Mouse (Mus musculus) neural tube, embryonic 14.5 days (tissue): ENCODE results near the gene Gsn. TPM values are rescaled to one million over a fixed set of nuclear protein-coding genes. Genes with fewer than 3 reads are reported as not detected.
A peak's percentile ranks its signal among the peaks of the same experiment; 100 is the strongest.

Experiments used
- ATAC-seq: fragments of 200-750 bp; cut with Nextera tagmentation; 2 replicates; pipeline ENCODE4 v1.8.0; 2017; ENCODE audit warnings: low read depth, mild to moderate bottlenecking, moderate TSS enrichment, moderate library complexity
- H3K27ac ChIP-seq: fragments of 300-500 bp; sonication (generic); 2 replicates; pipeline ENCODE4 v1.5.1; 2014; ENCODE audit warnings: low read depth, mild to moderate bottlenecking, control low read depth, low read length, moderate library complexity, mixed read lengths
- H3K27me3 ChIP-seq: fragments of 300-500 bp; sonication (generic); 2 replicates; pipeline ENCODE4 v1.6.1; 2014; ENCODE audit warnings: low read length; ENCODE audit not compliant: control insufficient read depth, insufficient read depth
- H3K36me3 ChIP-seq: fragments of 300-500 bp; sonication (generic); 2 replicates; pipeline ENCODE4 v1.6.1; 2014; ENCODE audit warnings: low read length, mixed read lengths; ENCODE audit not compliant: control insufficient read depth, insufficient read depth
- H3K4me1 ChIP-seq: fragments of 300-500 bp; sonication (generic); 2 replicates; pipeline ENCODE4 v1.6.1; 2014; ENCODE audit warnings: low read length; ENCODE audit not compliant: control insufficient read depth, insufficient read depth
- H3K4me2 ChIP-seq: fragments of 300-500 bp; sonication (generic); 2 replicates; pipeline ENCODE4 v1.6.1; 2014; ENCODE audit warnings: mild to moderate bottlenecking, low read depth, low read length, control low read depth
- H3K4me3 ChIP-seq: fragments of 300-500 bp; sonication (generic); 2 replicates; pipeline ENCODE4 v1.5.1; 2014; ENCODE audit warnings: low read depth, low read length, control low read depth, mixed read lengths
- H3K9ac ChIP-seq: fragments of 300-500 bp; sonication (generic); replicated peaks from 2 replicates; pipeline ENCODE4 v1.6.1; 2014; ENCODE audit warnings: low read depth, mild to moderate bottlenecking, control low read depth, low read length, mixed read lengths
- H3K9me3 ChIP-seq: fragments of 300-500 bp; sonication (generic); 2 replicates; pipeline ENCODE4 v1.6.1; 2016; ENCODE audit warnings: low read length; ENCODE audit not compliant: control insufficient read depth
- WGBS: fragments of 180-500 bp; shearing (Covaris S2); extraction: QIAGEN DNeasy Blood & Tissue Kit; methylation state at CpG from one replicate; pipeline ENCODE4 v1.1.7; 2014; 5-methylcytosine and 5-hydroxymethylcytosine counted together
- polyA plus RNA-seq: library from polyadenylated mRNA; unstranded; fragments of >200 nt; fragmentation: Nextera tagmentation; extraction: Ambion mirVana; gene quantifications from 2 replicates; pipeline ENCODE4 v1.2.1, GENCODE M21; 2014

Gene Gsn
- polyA plus RNA-seq, 1 experiment from 2014 or later = 19.3 TPM

DNA sequence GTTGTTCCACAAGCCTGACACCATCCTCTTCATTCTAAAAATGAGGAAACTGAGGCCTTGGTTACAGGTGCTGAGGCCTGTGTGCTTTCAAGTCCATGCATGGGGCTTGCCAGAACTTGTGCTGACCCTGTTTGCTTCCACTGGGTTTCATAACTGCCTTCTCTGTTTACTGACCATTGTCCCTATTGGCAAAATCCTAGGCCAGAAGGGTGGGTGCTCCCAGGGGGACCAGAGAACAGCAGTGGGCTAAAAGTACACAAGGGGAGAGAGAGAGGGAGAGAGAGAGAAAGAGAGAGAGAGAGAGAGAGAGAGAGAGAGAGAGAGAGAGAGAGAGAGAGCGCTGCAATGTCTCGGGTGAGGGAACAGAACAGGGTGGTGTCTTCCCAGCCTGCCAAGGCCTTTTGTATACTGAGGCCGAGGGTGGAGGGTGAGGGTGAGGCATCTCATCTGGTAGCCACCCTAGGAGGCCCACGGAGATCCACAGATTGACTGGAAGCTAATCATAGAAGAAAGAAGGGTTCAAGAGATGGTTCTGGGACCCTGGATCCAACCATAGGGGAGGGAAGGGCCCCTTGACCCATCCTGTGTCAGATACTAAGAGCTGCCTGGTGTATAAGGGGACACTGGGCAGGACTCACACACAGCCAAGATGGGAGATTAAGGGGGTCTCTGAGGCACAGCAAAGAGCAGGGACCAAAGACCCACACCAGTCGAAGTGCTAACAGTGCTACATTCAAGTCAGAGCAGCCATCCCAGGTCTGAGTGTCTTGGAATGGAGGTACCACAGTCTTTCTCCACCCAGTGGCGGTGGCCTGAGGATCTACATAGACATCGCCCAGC is 22.4 kb downstream of the Gsn start:
- H3K36me3 ChIP-seq = no peaks in the 10 kb centered on the region
- no peak overlapping the region for H3K4me3 ChIP-seq
- H3K4me1 ChIP-seq = 0 out of 2 replicates have a peak, but pooled peaks cover 4% of the 10 kb centered on the region
- no peak overlapping the region for H3K4me2 ChIP-seq
- 82% methylated on average over 7 of the region's 7 CpGs for WGBS
- H3K9me3 ChIP-seq = no peaks in the 10 kb centered on the region
- no peak for ATAC-seq
- H3K27me3 ChIP-seq = peaks cover 20% of the 10 kb centered on the region
- no peak overlapping the region for H3K9ac ChIP-seq
- H3K27ac ChIP-seq = no peak overlapping the region

- no peaks in the 10 kb centered on the region for H3K36me3 ChIP-seq
- H3K4me1 ChIP-seq = 0 out of 2 replicates have a peak, but pooled peaks cover 3% of the 10 kb centered on the region
- no peak overlapping the region for H3K27ac ChIP-seq
- H3K9ac ChIP-seq = no peak overlapping the region
- H3K27me3 ChIP-seq = peaks cover 23% of the 10 kb centered on the region
- no peak for ATAC-seq
- H3K4me3 ChIP-seq = no peak overlapping the region
- H3K4me2 ChIP-seq = no peak overlapping the region
- 73% methylated on average over 3 of the region's 3 CpGs for WGBS
- H3K9me3 ChIP-seq = no peaks in the 10 kb centered on the region
Observed at GRCm38 (mm10) chr2:35280001-35280400, 23.8 kb downstream of the Gsn start.

- peak overlapping the region; percentile 38; the same call in 1 of the 2 replicates for H3K4me2 ChIP-seq
- H3K9me3 ChIP-seq = no peaks in the 10 kb centered on the region
- peak overlapping the region; percentile 18; the same call in 1 of the 2 replicates for H3K4me3 ChIP-seq
- peaks cover 23% of the 10 kb centered on the region for H3K27me3 ChIP-seq
- 0 out of 2 replicates have a peak, but pooled peaks cover 3% of the 10 kb centered on the region for H3K4me1 ChIP-seq
- no peak; the same call in 1 of the 2 replicates for ATAC-seq
- H3K27ac ChIP-seq = no peak overlapping the region
- H3K9ac ChIP-seq = no peak overlapping the region
- WGBS = 4% methylated on average over 32 of the region's 32 CpGs
- no peaks in the 10 kb centered on the region for H3K36me3 ChIP-seq
Observed at GRCm38 (mm10) chr2:35282214-35282613, 26.0 kb downstream of the Gsn start.

- 86% methylated on average over 4 of the region's 4 CpGs for WGBS
Observed at GRCm38 (mm10) chr2:35283997-35284396, 27.8 kb downstream of the Gsn start.

GRCm38 (mm10) chr2:35285209-35285608 is 29.0 kb downstream of the Gsn start:
- WGBS = 82% methylated on average over 5 of the region's 5 CpGs
- H3K4me3 ChIP-seq = no peak overlapping the region
- H3K9me3 ChIP-seq = no peaks in the 10 kb centered on the region
- H3K9ac ChIP-seq = no peak overlapping the region
- H3K4me2 ChIP-seq = no peak overlapping the region
- no peak overlapping the region for H3K27ac ChIP-seq
- 0 out of 2 replicates have a peak, but pooled peaks cover 3% of the 10 kb centered on the region for H3K4me1 ChIP-seq
- H3K27me3 ChIP-seq = peaks cover 23% of the 10 kb centered on the region
- H3K36me3 ChIP-seq = no peaks in the 10 kb centered on the region
- ATAC-seq = no peak

More at GRCm38 (mm10) chr2:35283997-35284396, 27.8 kb downstream of the Gsn start:
- H3K4me2 ChIP-seq = no peak overlapping the region
- ATAC-seq = no peak
- H3K27me3 ChIP-seq = peaks cover 23% of the 10 kb centered on the region
- H3K4me3 ChIP-seq = no peak overlapping the region
- H3K27ac ChIP-seq = no peak overlapping the region
- H3K4me1 ChIP-seq = 0 out of 2 replicates have a peak, but pooled peaks cover 3% of the 10 kb centered on the region
- no peak overlapping the region for H3K9ac ChIP-seq
- no peaks in the 10 kb centered on the region for H3K36me3 ChIP-seq
- no peaks in the 10 kb centered on the region for H3K9me3 ChIP-seq

- 92% methylated on average over 12 of the region's 12 CpGs for WGBS
- H3K4me3 ChIP-seq = no peak overlapping the region
- peaks cover 14% of the 10 kb centered on the region for H3K27me3 ChIP-seq
- H3K9me3 ChIP-seq = no peaks in the 10 kb centered on the region
- H3K4me1 ChIP-seq = 0 out of 2 replicates have a peak, but pooled peaks cover 2% of the 10 kb centered on the region
- H3K9ac ChIP-seq = no peak overlapping the region
- no peak overlapping the region for H3K4me2 ChIP-seq
- no peak for ATAC-seq
- H3K36me3 ChIP-seq = no peaks in the 10 kb centered on the region
- H3K27ac ChIP-seq = no peak overlapping the region
Observed at GRCm38 (mm10) chr2:35287017-35287620, 30.9 kb downstream of the Gsn start.

- Histone ChIP-seq H3K9me3 (no peaks in the 10 kb centered on the region), H3K4me2 (no peak overlapping the region), H3K27me3 (no peaks in the 10 kb centered on the region), H3K4me3 (no peak overlapping the region), H3K9ac (no peak overlapping the region), H3K27ac (no peak overlapping the region), H3K4me1 (no peaks in the 10 kb centered on the region), H3K36me3 (no peaks in the 10 kb centered on the region)
- 43% methylated on average over 13 of the region's 13 CpGs for WGBS
- peak; percentile 36 for ATAC-seq
Observed at GRCm38 (mm10) chr2:35288758-35289635, 32.8 kb downstream of the Gsn start.

GRCm38 (mm10) chr2:35291856-35292255 is 35.7 kb downstream of the Gsn start:
- ATAC-seq = no peak
- Histone ChIP-seq H3K4me3 (no peak overlapping the region), H3K4me1 (no peaks in the 10 kb centered on the region), H3K4me2 (no peak overlapping the region), H3K27ac (no peak overlapping the region), H3K9me3 (no peaks in the 10 kb centered on the region), H3K27me3 (no peaks in the 10 kb centered on the region), H3K36me3 (no peaks in the 10 kb centered on the region), H3K9ac (no peak overlapping the region)
- 22% methylated on average over 3 of the region's 3 CpGs for WGBS
